Mouse (Mus musculus) frontal cortex, adult (tissue): ENCODE data around the gene Bckdhb.
A peak's percentile ranks its signal among the peaks of the same experiment; 100 is the strongest.
"Not testable (repeated sequence)": the region's sequence is repeated elsewhere in the genome, so short reads cannot be mapped to it uniquely, and the experiment has no call there.

Source experiments
- ATAC-seq: cut with Nextera tagmentation; 2 replicates; pipeline ENCODE4 v1.9.2; 2017; ENCODE audit warnings: mild to moderate bottlenecking, moderate library complexity, mixed read lengths; ENCODE audit not compliant: low TSS enrichment

The Bckdhb gene

GRCm38 (mm10) chr9:83924878-83925687 is at the start of gene Bckdhb:
Gene Bckdhb, plus strand, starts transcription at chr9:83925145.
- ATAC-seq: peak; percentile 99

- no peak for ATAC-seq
Measured at GRCm38 (mm10) chr9:83882191-83882590, 42.8 kb upstream of the Bckdhb start.

- ATAC-seq: no peak
Measured at GRCm38 (mm10) chr9:83886149-83886548, 38.8 kb upstream of the Bckdhb start.

- peak; percentile 67; the same call in 1 of the 2 replicates for ATAC-seq
Measured at GRCm38 (mm10) chr9:83888214-83888613, 36.7 kb upstream of the Bckdhb start.

- no peak for ATAC-seq
Measured at GRCm38 (mm10) chr9:83893073-83893472, 31.9 kb upstream of the Bckdhb start.

GRCm38 (mm10) chr9:83893767-83894330 is 31.1 kb upstream of the Bckdhb start:
- ATAC-seq: no peak

GRCm38 (mm10) chr9:83902086-83902485 is 22.9 kb upstream of the Bckdhb start:
- ATAC-seq: no peak

GRCm38 (mm10) chr9:83905820-83906219 is 19.1 kb upstream of the Bckdhb start:
- ATAC-seq: no peak

- no peak for ATAC-seq
Measured at GRCm38 (mm10) chr9:83907017-83907416, 17.9 kb upstream of the Bckdhb start.

- no peak for ATAC-seq
Measured at GRCm38 (mm10) chr9:83909836-83910235, 15.1 kb upstream of the Bckdhb start.

- ATAC-seq: no peak
Measured at GRCm38 (mm10) chr9:83910926-83911325, 14.0 kb upstream of the Bckdhb start.

GRCm38 (mm10) chr9:83922076-83922475 is 2.9 kb upstream of the Bckdhb start:
- no peak for ATAC-seq

- no peak for ATAC-seq
Measured at GRCm38 (mm10) chr9:83924356-83924755, 589 bp upstream of the Bckdhb start.

GRCm38 (mm10) chr9:83925688-83926041 is 720 bp downstream of the Bckdhb start:
- peak; percentile 29; the same call in 1 of the 2 replicates for ATAC-seq

- ATAC-seq: no peak
Measured at GRCm38 (mm10) chr9:83926302-83926701, 1.4 kb downstream of the Bckdhb start.

- ATAC-seq: not testable (repeated sequence)
Measured at GRCm38 (mm10) chr9:83939501-83939900, 14.6 kb downstream of the Bckdhb start.

GRCm38 (mm10) chr9:83940016-83940415 is 15.1 kb downstream of the Bckdhb start:
- no peak for ATAC-seq

- ATAC-seq: 0 out of 2 replicates have a peak, but pooled peaks have one; percentile 41
Measured at GRCm38 (mm10) chr9:83940537-83941363, 15.8 kb downstream of the Bckdhb start.

- ATAC-seq: no peak
Measured at GRCm38 (mm10) chr9:83951336-83951735, 26.4 kb downstream of the Bckdhb start.

- peak; percentile 98 for ATAC-seq
Measured at GRCm38 (mm10) chr9:83956632-83957314, 31.8 kb downstream of the Bckdhb start.
